Mouse (Mus musculus) intestine, postnatal 0 days (tissue): ENCODE data around the gene Dvl3. TPM values are rescaled to one million over a fixed set of nuclear protein-coding genes. Genes with fewer than 3 reads are reported as not detected.
A peak's percentile ranks its signal among the peaks of the same experiment; 100 is the strongest.
"Not testable (repeated sequence)": the region's sequence is repeated elsewhere in the genome, so short reads cannot be mapped to it uniquely, and the experiment has no call there.

Experiments
- ATAC-seq: fragments of 200-750 bp; cut with Nextera tagmentation; 2 replicates; pipeline ENCODE4 v1.8.0; 2017; ENCODE audit warnings: mild to moderate bottlenecking, moderate TSS enrichment, moderate library complexity
- H3K27ac ChIP-seq: fragments of 300-500 bp; sonication (generic); 2 replicates; pipeline ENCODE4 v1.5.1; 2014; ENCODE audit warnings: mild to moderate bottlenecking, low read depth, low read length, moderate library complexity
- H3K27me3 ChIP-seq: fragments of 300-500 bp; sonication (generic); replicated peaks from 2 replicates; pipeline ENCODE4 v1.6.1; 2014; ENCODE audit warnings: low read length, mixed read lengths; ENCODE audit not compliant: control insufficient read depth, insufficient read depth
- H3K36me3 ChIP-seq: fragments of 300-500 bp; sonication (generic); 2 replicates; pipeline ENCODE4 v1.6.1; 2014; ENCODE audit warnings: mild to moderate bottlenecking, moderate library complexity; ENCODE audit not compliant: control insufficient read depth, insufficient read depth
- H3K4me1 ChIP-seq: fragments of 300-500 bp; sonication (generic); replicated peaks from 2 replicates; pipeline ENCODE4 v1.6.1; 2014; ENCODE audit warnings: antibody characterized with exemption, low read length, mixed read lengths; ENCODE audit not compliant: control insufficient read depth, insufficient read depth
- H3K4me2 ChIP-seq: fragments of 300-500 bp; sonication (generic); replicated peaks from 2 replicates; pipeline ENCODE4 v1.6.1; 2014; ENCODE audit warnings: low read depth, mild to moderate bottlenecking, moderate library complexity
- H3K4me3 ChIP-seq: fragments of 300-500 bp; sonication (generic); 2 replicates; pipeline ENCODE4 v1.5.1; 2014; ENCODE audit warnings: low read depth, low read length
- H3K9ac ChIP-seq: fragments of 300-500 bp; sonication (generic); 2 replicates; pipeline ENCODE4 v1.6.1; 2014; ENCODE audit warnings: mild to moderate bottlenecking, low read depth, low read length
- H3K9me3 ChIP-seq: fragments of 300-500 bp; sonication (generic); 2 replicates; pipeline ENCODE4 v1.6.1; 2016; ENCODE audit warnings: mixed run types; ENCODE audit not compliant: control insufficient read depth
- CTCF ChIP-seq: sonication (generic); IDR thresholded peaks from 2 replicates; pipeline ENCODE4 v1.5.1; 2016; ENCODE audit warnings: low read depth, mild to moderate bottlenecking, control low read depth, antibody characterized with exemption, moderate library complexity
- WGBS: fragments of 180-500 bp; shearing (Covaris S2); extraction: QIAGEN DNeasy Blood & Tissue Kit; methylation state at CpG from one replicate; pipeline ENCODE4 v1.1.7; 2014; 5-methylcytosine and 5-hydroxymethylcytosine counted together
- polyA plus RNA-seq: library from polyadenylated mRNA; unstranded; fragments of >200 nt; fragmentation: Nextera tagmentation; extraction: Ambion mirVana; gene quantifications from 2 replicates; pipeline ENCODE4 v1.2.1, GENCODE M21; 2015

The Dvl3 gene
- polyA plus RNA-seq, 1 experiment from 2014 or later, result 13.7 TPM

- no peak overlapping the region for H3K4me3 ChIP-seq
- no peak overlapping the region for H3K27ac ChIP-seq
- no peaks in the 10 kb centered on the region for H3K27me3 ChIP-seq
- H3K36me3 ChIP-seq, result no peaks in the 10 kb centered on the region
- 59% methylated on average over 4 of the region's 4 CpGs for WGBS
- TF ChIP-seq CTCF, result no peak
- H3K9me3 ChIP-seq, result no peaks in the 10 kb centered on the region
- no peaks in the 10 kb centered on the region for H3K4me1 ChIP-seq
- H3K9ac ChIP-seq, result no peak overlapping the region
- ATAC-seq, result no peak
- H3K4me2 ChIP-seq, result no peak overlapping the region
Measured at GRCm38 (mm10) chr16:20485061-20485460, 31.7 kb upstream of the Dvl3 start.

DNA sequence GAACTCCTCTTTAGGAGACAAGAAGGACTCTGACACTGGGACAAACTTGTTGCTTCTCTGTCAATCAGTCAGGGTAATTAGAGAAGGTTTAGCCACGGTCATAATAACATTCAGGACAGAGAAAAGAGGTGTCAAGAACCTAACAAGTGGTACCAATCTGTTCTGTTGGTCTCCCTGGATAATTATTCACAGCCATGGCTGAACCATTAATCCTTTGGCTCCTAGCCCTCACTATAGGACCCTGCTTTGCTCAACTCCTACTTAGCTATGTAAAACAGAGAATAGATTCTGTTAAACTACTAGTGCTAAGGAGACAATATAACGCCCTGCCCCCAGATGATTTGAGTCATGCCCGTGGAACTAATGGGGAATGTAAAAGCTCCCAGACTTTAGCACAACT is 30.7 kb upstream of the Dvl3 start:
- Histone ChIP-seq H3K36me3 (no peaks in the 10 kb centered on the region), H3K9ac (no peak overlapping the region), H3K27me3 (no peaks in the 10 kb centered on the region), H3K4me1 (no peaks in the 10 kb centered on the region), H3K4me2 (no peak overlapping the region), H3K4me3 (no peak overlapping the region), H3K27ac (no peak overlapping the region), H3K9me3 (no peaks in the 10 kb centered on the region)
- TF ChIP-seq CTCF, result no peak
- whole genome bisulfite sequencing, result 74% methylated on average over 3 of the region's 3 CpGs
- no peak for ATAC-seq

DNA sequence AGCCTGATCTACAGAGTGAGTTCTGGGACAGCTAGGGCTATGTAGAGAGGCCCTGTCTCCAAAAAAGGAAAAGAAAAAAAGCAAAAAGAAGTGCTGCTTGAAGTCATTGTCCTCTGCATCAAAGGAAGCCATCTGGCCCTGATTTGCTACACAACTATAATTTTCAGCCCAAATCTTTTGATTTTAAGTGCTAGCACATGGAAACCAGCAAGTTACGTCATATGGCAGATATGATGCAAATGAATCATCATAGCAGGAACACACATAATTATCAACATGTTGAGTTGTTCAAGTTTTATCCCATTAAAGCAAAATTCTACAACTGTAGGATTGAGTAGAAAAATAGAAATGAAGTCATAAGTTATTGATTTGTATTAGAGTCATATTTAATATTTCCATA is 28.6 kb upstream of the Dvl3 start:
- Histone ChIP-seq H3K27me3 (no peaks in the 10 kb centered on the region), H3K36me3 (no peaks in the 10 kb centered on the region), H3K4me1 (no peaks in the 10 kb centered on the region), H3K4me2 (no peak overlapping the region), H3K9ac (no peak overlapping the region), H3K9me3 (no peaks in the 10 kb centered on the region), H3K4me3 (no peak overlapping the region), H3K27ac (no peak overlapping the region)
- no peak for TF ChIP-seq CTCF
- ATAC-seq, result no peak
- 84% methylated on average over 1 of the region's 1 CpGs for WGBS

GRCm38 (mm10) chr16:20488751-20489150 is 28.0 kb upstream of the Dvl3 start:
- H3K36me3 ChIP-seq, H3K9ac ChIP-seq, H3K9me3 ChIP-seq, H3K27ac ChIP-seq, H3K4me3 ChIP-seq, H3K4me2 ChIP-seq, ATAC-seq, H3K27me3 ChIP-seq, H3K4me1 ChIP-seq: not testable (repeated sequence)
- WGBS, result 73% methylated on average over 9 of the region's 9 CpGs

DNA sequence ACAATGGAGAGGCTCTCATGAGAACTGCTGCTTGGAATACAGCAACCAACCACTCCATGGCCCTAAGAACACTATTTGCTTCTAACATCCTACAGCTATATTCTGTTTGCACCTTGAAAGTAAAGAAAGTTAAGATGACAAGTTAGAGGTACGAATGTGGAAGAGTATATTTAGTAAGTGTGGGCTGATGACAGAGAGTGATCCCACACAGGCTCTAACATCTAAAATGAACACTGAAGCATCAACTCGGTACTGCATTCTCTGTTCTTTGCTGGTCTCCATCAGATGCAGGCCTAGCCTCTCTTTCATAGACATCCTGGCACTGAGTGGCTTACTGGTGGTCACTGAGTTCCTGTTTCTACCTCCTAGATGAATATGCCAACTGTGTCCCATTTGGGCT is 27.5 kb upstream of the Dvl3 start:
- Histone ChIP-seq H3K27ac (no peak overlapping the region), H3K36me3 (no peaks in the 10 kb centered on the region), H3K4me2 (no peak overlapping the region), H3K4me3 (no peak overlapping the region), H3K9ac (no peak overlapping the region), H3K9me3 (no peaks in the 10 kb centered on the region), H3K27me3 (no peaks in the 10 kb centered on the region), H3K4me1 (no peaks in the 10 kb centered on the region)
- no peak for ATAC-seq
- WGBS, result 80% methylated on average over 2 of the region's 2 CpGs
- no peak for TF ChIP-seq CTCF

- Histone ChIP-seq H3K9ac (no peak overlapping the region), H3K9me3 (no peaks in the 10 kb centered on the region), H3K4me1 (no peaks in the 10 kb centered on the region), H3K4me2 (no peak overlapping the region), H3K36me3 (no peaks in the 10 kb centered on the region), H3K4me3 (no peak overlapping the region), H3K27me3 (no peaks in the 10 kb centered on the region), H3K27ac (no peak overlapping the region)
- TF ChIP-seq CTCF, result peak; percentile 61
- peak; percentile 58; the same call in 1 of the 2 replicates for ATAC-seq
- WGBS, result 38% methylated on average over 2 of the region's 2 CpGs
Measured at GRCm38 (mm10) chr16:20490581-20490980, 26.2 kb upstream of the Dvl3 start.

- no peaks in the 10 kb centered on the region for H3K4me1 ChIP-seq
- H3K4me3 ChIP-seq, result no peak overlapping the region
- no peaks in the 10 kb centered on the region for H3K27me3 ChIP-seq
- 71% methylated on average over 2 of the region's 2 CpGs for whole genome bisulfite sequencing
- ATAC-seq, result no peak
- no peak overlapping the region for H3K27ac ChIP-seq
- no peak overlapping the region for H3K4me2 ChIP-seq
- no peaks in the 10 kb centered on the region for H3K9me3 ChIP-seq
- TF ChIP-seq CTCF, result no peak
- H3K9ac ChIP-seq, result no peak overlapping the region
- H3K36me3 ChIP-seq, result no peaks in the 10 kb centered on the region
Measured at GRCm38 (mm10) chr16:20491301-20491700, 25.5 kb upstream of the Dvl3 start.
